Mouse (Mus musculus) CH12F3 (cell line): ENCODE data around the gene Mobp.

Experiments used
- in situ Hi-C: fragments of 300-500 bp; cut with MboI; formaldehyde crosslinking; loops from 2 replicates; pipeline ENCODE4 v1.14.3; 2020; ENCODE audit warnings: low sequenced_read_pairs

Mobp gene

DNA sequence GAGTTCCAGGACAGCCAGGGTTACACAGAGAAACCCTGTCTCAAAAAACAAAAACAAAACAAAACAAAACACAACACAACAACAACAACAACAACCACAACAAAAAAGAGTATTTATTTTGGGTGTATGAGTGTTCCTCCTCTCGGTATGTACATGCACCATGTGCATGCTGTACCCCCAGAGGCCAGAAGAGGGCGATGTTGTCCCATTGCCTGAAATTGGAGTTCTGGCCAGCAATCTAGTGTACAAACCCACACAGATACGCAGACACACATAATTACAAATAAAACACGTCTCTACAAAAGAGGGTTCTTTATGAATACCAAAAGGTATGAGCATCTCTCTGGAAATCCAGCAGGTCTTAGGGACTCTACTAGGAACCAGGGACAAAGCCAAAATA lies 60.6 kb downstream of the Mobp start:
- in situ Hi-C loops = no loop called here

DNA sequence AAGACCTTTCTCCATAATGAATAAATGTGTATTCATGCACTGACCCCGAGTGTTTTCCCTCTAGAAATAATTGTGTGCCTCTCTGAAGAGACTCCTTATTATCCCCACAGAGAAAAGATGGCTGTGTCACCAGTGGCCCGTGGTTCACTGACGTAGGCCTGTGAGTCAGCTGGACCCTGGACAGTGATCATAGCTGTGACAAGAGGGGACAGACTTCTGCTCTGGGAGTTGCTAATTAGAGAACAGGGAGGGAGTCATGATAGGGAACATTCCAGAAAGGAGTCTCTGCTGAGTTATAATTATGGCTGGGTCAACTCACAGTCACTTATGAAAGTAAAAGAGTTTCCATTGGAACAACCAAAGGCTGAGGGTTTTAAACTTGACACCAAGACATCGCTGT lies 61.4 kb downstream of the Mobp start:
- in situ Hi-C loops = no loop called here

DNA sequence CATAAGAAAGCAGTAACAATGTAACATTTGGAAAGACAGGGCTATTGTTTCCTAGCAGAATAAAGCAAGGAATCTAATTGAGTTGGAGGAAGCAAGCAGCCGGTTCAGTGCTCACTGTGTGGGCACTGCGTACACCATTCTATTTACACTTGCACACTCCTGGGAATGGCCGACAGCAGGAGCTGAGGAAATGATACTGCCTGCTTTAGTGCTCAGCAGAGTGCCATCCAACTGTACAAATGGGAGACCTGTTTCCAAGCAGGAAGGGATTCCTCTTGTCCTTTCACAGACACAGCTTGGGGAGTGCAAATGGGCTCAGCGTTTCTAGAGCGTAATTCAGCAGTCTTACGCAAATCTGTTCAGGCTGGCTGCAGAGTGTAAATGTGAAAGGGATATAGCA lies 63.4 kb downstream of the Mobp start:
- in situ Hi-C loops = no loop called here

DNA sequence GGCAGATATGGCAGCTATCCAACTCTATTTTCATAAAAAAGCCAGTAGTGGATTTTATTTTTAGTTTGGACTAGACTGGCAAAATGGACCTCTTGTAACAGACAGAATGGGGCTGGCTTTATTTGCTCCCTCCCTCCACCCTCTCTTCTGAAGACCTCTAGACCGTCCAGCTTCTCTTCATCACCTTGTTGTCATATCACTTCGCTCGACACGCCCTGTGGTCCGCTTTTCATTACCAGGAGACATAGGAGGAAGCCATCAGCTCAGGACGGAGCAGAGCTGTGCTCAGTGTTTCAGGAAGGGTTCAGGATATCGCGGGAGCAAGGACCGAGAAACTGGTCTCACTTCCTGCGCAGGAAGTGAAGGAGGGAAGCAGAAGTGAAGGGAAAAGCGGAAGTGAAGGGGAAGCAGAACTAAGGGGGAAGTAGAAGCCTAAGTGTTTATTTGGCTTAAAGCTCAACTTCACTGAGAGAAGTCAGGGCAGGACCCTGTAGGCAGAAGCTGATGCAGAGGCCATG lies 65.5 kb downstream of the Mobp start:
- in situ Hi-C loops = no loop called here

DNA sequence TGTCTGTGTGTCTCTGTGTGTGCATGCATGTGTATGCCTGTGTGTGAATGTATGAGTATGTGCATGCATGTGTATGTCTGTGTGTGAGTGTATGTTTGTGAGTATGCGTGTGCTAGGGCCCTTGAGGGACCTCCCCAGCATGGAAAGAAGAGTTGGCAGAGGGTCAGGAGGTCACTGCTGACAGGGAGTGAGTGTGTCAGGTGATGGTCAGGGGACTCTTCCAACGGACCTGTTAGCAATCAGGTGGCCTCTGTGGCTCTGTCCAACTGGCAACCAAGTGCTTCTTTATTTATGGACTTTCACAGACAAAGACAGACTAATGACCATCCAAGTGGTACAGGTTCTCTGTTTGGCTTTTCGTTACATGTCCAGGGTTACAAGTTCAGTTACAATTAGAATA lies 69.9 kb downstream of the Mobp start:
- in situ Hi-C loops = no loop called here
